Mouse (Mus musculus): ENCODE data around the gene Arl4d. TPM values are rescaled to one million over a fixed set of nuclear protein-coding genes. Genes with fewer than 3 reads are reported as not detected.

Gene Arl4d
- total and polyA plus RNA-seq, 3 experiments: 0.59 to 1.2 (median 0.81) TPM

DNA sequence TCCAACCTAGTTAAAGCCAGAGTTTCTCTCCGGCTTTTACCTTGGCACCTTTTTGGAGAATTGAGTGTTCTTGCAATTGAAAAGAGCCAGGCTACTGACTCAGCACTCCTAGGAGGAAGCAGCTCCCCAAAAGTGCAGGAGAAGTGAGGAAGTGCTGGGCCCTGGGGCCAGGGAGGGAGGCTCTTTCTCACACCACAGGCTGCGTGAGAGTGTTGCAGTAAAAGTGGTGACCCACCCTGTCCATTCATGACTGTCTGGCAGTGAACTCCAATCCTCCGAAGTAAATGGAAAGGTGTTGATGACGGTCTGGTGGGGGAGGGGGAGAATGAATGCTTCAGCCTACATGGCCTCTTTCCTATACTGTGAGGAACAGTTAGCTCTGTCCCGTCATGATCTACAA lies 43.1 kb downstream of the Arl4d start:
- H3K9me3 ChIP-seq (replicated peaks; ENCODE audit: low read length): no peaks in the 10 kb centered on the region
- dilution Hi-C loops (cut with MboI; ENCODE audit: extremely low pct_ligation_motif_present, extremely low pct_unique_long_range_greater_than_20kb, low sequenced_read_pairs): no loop called here

DNA sequence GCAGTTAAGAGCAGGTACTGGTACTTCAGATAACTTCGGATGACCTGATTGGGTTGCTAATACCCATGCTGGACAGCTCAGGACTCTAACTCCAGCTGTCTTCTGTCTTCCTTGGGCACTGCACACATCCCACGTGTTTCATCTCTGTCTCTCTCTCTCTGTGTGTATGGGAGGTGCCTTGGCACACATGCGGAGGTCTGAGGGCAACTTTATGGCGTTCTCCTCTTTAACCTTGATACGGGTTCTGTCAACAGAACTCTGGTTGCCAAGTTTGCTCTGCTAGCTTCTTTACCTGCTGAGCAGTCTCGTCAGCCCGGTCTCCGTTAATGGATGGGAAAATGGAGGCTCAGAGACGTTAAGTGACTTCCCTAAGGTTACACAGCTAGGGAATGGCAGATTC lies 47.5 kb downstream of the Arl4d start:
- no peaks in the 10 kb centered on the region for H3K36me3 ChIP-seq (replicated peaks in 1 of 2; ENCODE audit: control insufficient read depth in 1 of 2, insufficient read depth in 1 of 2, low read length in 1 of 2)
- in situ Hi-C loops (cut with MboI; ENCODE audit: low pct_ligation_motif_present, low pct_unique_long_range_greater_than_20kb, low sequenced_read_pairs): no loop called here
- TF ChIP-seq TBP (conservative IDR thresholded peaks at IDR 0.05; ENCODE audit: low read depth, low read length): no peak
- TF ChIP-seq ZNF384 (IDR thresholded peaks at IDR 0.05; ENCODE audit: low read depth, low read length): no peak
- TF ChIP-seq NELFE (IDR thresholded peaks at IDR 0.05; ENCODE audit: low read depth, low read length): no peak
- TF ChIP-seq ETS1 (conservative IDR thresholded peaks at IDR 0.05; ENCODE audit: low read depth, low read length): no peak
- no peak for TF ChIP-seq NRF1 (IDR thresholded peaks at IDR 0.05; ENCODE audit: low read depth, low read length)
- TF ChIP-seq E2F4 (IDR thresholded peaks at IDR 0.05; ENCODE audit: insufficient replicate concordance, low read depth, low read length): no peak
- TF ChIP-seq MXI1 (IDR thresholded peaks at IDR 0.05; ENCODE audit: low read depth, low read length): no peak
- no peak for TF ChIP-seq USF1 (IDR thresholded peaks at IDR 0.05; ENCODE audit: low read depth, low read length)
- no peak for TF ChIP-seq USF2 (conservative IDR thresholded peaks at IDR 0.05; ENCODE audit: low read depth, low read length)
- TF ChIP-seq JUN (IDR thresholded peaks at IDR 0.05; ENCODE audit: insufficient read depth, low read depth, low read length): no peak
- no peak overlapping the region for H3K4me2 ChIP-seq (ENCODE audit: insufficient read depth, low read depth, poor library complexity, severe bottlenecking)
- H3K4me3 ChIP-seq (replicated peaks in 1 of 3; ENCODE audit: low read depth in 2 of 3, low read length in 2 of 3, poor library complexity in 1 of 3): no peak overlapping the region
- no peaks in the 10 kb centered on the region for H3K79me2 ChIP-seq (replicated peaks; ENCODE audit: control insufficient read depth, extremely low read depth, insufficient read depth, poor library complexity, severe bottlenecking)
- H3K27me3 ChIP-seq (replicated peaks): peaks cover 26% of the 10 kb centered on the region
- DNase-seq (ENCODE audit: extremely low read depth): no peak
- H3K4me1 ChIP-seq (ENCODE audit: control insufficient read depth in 1 of 2, insufficient read depth in 2 of 2): peaks cover 0 to 6% of the 10 kb centered on the region in 2 experiments; a peak in 1 of 4 replicates
- dilution Hi-C loops (cut with MboI; ENCODE audit: extremely low pct_ligation_motif_present, extremely low pct_unique_long_range_greater_than_20kb, low sequenced_read_pairs): no loop called here
- H3K9me3 ChIP-seq (replicated peaks; ENCODE audit: low read length): no peaks in the 10 kb centered on the region
- no peak overlapping the region for H3K27ac ChIP-seq (ENCODE audit: insufficient read depth, low read depth)
- H3K9ac ChIP-seq (ENCODE audit: insufficient read depth, low read depth): no peak overlapping the region

More for the DNA sequence above, 43.1 kb downstream of the Arl4d start:
- Histone ChIP-seq H3K4me3 (replicated peaks in 1 of 3; ENCODE audit: low read depth in 2 of 3, low read length in 2 of 3, poor library complexity in 1 of 3) (no peak overlapping the region), H3K27me3 (replicated peaks) (peaks cover 25% of the 10 kb centered on the region), H3K36me3 (replicated peaks in 1 of 2; ENCODE audit: control insufficient read depth in 1 of 2, insufficient read depth in 1 of 2, low read length in 1 of 2) (no peaks in the 10 kb centered on the region), H3K4me2 (ENCODE audit: insufficient read depth, low read depth, poor library complexity, severe bottlenecking) (no peak overlapping the region), H3K27ac (ENCODE audit: insufficient read depth, low read depth) (no peak overlapping the region), H3K79me2 (replicated peaks; ENCODE audit: control insufficient read depth, extremely low read depth, insufficient read depth, poor library complexity, severe bottlenecking) (no peaks in the 10 kb centered on the region), H3K9ac (ENCODE audit: insufficient read depth, low read depth) (no peak overlapping the region), H3K4me1 (ENCODE audit: control insufficient read depth in 1 of 2, insufficient read depth in 2 of 2) (peaks cover 0 to 10% of the 10 kb centered on the region in 2 experiments; a peak in 2 of 4 replicates)
- TF ChIP-seq MYC (IDR thresholded peaks at IDR 0.05; ENCODE audit: low read depth, low read length): no peak
- no peak for TF ChIP-seq USF2 (conservative IDR thresholded peaks at IDR 0.05; ENCODE audit: low read depth, low read length)
- in situ Hi-C loops (cut with MboI; ENCODE audit: low pct_ligation_motif_present, low pct_unique_long_range_greater_than_20kb, low sequenced_read_pairs): no loop called here
- DNase-seq (ENCODE audit: extremely low read depth): no peak

DNA sequence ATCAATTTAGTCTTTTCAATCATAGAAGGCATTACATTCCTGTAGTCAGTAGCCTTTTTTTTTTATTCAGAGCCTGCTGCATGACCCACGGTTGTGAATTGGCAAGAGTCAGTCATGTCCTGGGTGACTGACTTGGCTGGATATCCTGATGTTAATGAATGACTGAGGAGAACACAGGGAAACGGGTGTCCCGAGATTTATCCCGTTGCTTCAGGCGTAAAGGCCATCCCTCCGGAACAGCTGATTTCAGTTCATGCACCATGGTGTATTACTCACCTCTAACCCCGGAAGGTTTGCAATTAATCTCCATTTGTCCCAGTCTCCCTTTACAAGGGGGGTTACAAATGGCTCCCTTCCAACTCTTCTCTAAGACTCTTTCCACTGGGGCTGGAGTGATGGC lies 48.7 kb downstream of the Arl4d start:
- Histone ChIP-seq H3K27me3 (replicated peaks) (peaks cover 32% of the 10 kb centered on the region), H3K36me3 (replicated peaks in 1 of 2; ENCODE audit: control insufficient read depth in 1 of 2, insufficient read depth in 1 of 2, low read length in 1 of 2) (no peaks in the 10 kb centered on the region), H3K4me2 (ENCODE audit: insufficient read depth, low read depth, poor library complexity, severe bottlenecking) (no peak overlapping the region), H3K9me3 (replicated peaks; ENCODE audit: low read length) (no peaks in the 10 kb centered on the region), H3K4me3 (replicated peaks in 1 of 3; ENCODE audit: low read depth in 2 of 3, low read length in 2 of 3, poor library complexity in 1 of 3) (no peak overlapping the region), H3K4me1 (ENCODE audit: control insufficient read depth in 1 of 2, insufficient read depth in 2 of 2) (0 out of 4 replicates have a peak, but pooled peaks cover 0 to 3% of the 10 kb centered on the region in 2 experiments), H3K79me2 (replicated peaks; ENCODE audit: control insufficient read depth, extremely low read depth, insufficient read depth, poor library complexity, severe bottlenecking) (no peaks in the 10 kb centered on the region), H3K9ac (ENCODE audit: insufficient read depth, low read depth) (no peak overlapping the region), H3K27ac (ENCODE audit: insufficient read depth, low read depth) (no peak overlapping the region)
- DNase-seq (ENCODE audit: extremely low read depth): no peak
- no peak for TF ChIP-seq JUN (IDR thresholded peaks at IDR 0.05; ENCODE audit: insufficient read depth, low read depth, low read length)
- TF ChIP-seq SMC3 (IDR thresholded peaks at IDR 0.05; ENCODE audit: low read depth, low read length): no peak
- no peak for TF ChIP-seq USF2 (conservative IDR thresholded peaks at IDR 0.05; ENCODE audit: low read depth, low read length)
- no peak for TF ChIP-seq MYC (IDR thresholded peaks at IDR 0.05; ENCODE audit: low read depth, low read length)
- TF ChIP-seq CHD2 (IDR thresholded peaks at IDR 0.05; ENCODE audit: low read length): no peak
- TF ChIP-seq GABPA (IDR thresholded peaks at IDR 0.05; ENCODE audit: insufficient replicate concordance, low read depth, low read length): no peak
- no peak for TF ChIP-seq ZNF384 (IDR thresholded peaks at IDR 0.05; ENCODE audit: low read depth, low read length)
- no peak for TF ChIP-seq PAX5 (IDR thresholded peaks at IDR 0.05; ENCODE audit: low read length)
- TF ChIP-seq TBP (conservative IDR thresholded peaks at IDR 0.05; ENCODE audit: low read depth, low read length): no peak
- no peak for TF ChIP-seq IRF4 (IDR thresholded peaks at IDR 0.05; ENCODE audit: low read depth, low read length)
- no peak for TF ChIP-seq ZKSCAN1 (IDR thresholded peaks at IDR 0.05; ENCODE audit: borderline replicate concordance, low read depth, low read length)
- no peak for TF ChIP-seq UBTF (IDR thresholded peaks at IDR 0.05; ENCODE audit: low read depth, low read length)
- TF ChIP-seq MAFK (IDR thresholded peaks at IDR 0.05; ENCODE audit: insufficient replicate concordance, low read length): no peak
- TF ChIP-seq NRF1 (IDR thresholded peaks at IDR 0.05; ENCODE audit: low read depth, low read length): no peak
- no peak for TF ChIP-seq JUND (conservative IDR thresholded peaks at IDR 0.05; ENCODE audit: low read depth, low read length)
- TF ChIP-seq MAZ (IDR thresholded peaks at IDR 0.05; ENCODE audit: low read depth, low read length): no peak
- in situ Hi-C loops (cut with MboI; ENCODE audit: low pct_ligation_motif_present, low pct_unique_long_range_greater_than_20kb, low sequenced_read_pairs): no loop called here
- dilution Hi-C loops (cut with MboI; ENCODE audit: extremely low pct_ligation_motif_present, extremely low pct_unique_long_range_greater_than_20kb, low sequenced_read_pairs): no loop called here

All from CH12.LX (cell line).